Mouse (Mus musculus) MEL (cell line): ENCODE results near the gene Bri3bp.
"Not testable (repeated sequence)": the region's sequence is repeated elsewhere in the genome, so short reads cannot be mapped to it uniquely, and the experiment has no call there.

ENCODE experiments used
- CHD1 ChIP-seq: IDR thresholded peaks from 2 replicates; pipeline ENCODE4 v1.6.1; 2012; ENCODE audit warnings: low read depth, mild to moderate bottlenecking, inconsistent platforms, low read length, improper control_type of control experiment
- ELF1 ChIP-seq: IDR thresholded peaks from 2 replicates; pipeline ENCODE4 v1.6.1; 2014; ENCODE audit warnings: low read depth, mild to moderate bottlenecking, inconsistent platforms, low read length, improper control_type of control experiment, moderate library complexity
- EP300 ChIP-seq, 2 experiments: IDR thresholded peaks; 2 replicates each; pipeline ENCODE4 v1.6.1; 2011; ENCODE audit warnings: improper control_type of control experiment in 2 of 2, low read length in 2 of 2, low read depth in 1 of 2, mild to moderate bottlenecking in 1 of 2
- MAFK ChIP-seq: IDR thresholded peaks from 2 replicates; pipeline ENCODE4 v1.6.1; 2011; ENCODE audit warnings: low read depth, mild to moderate bottlenecking, low read length, improper control_type of control experiment, borderline replicate concordance
- MAZ ChIP-seq: IDR thresholded peaks from 2 replicates; pipeline ENCODE4 v1.6.1; 2012; ENCODE audit warnings: low read depth, mild to moderate bottlenecking, inconsistent platforms, low read length, improper control_type of control experiment
- POLR2A ChIP-seq, 2 experiments: IDR thresholded peaks; 2 replicates each; pipeline ENCODE4 v1.6.1; 2011 to 2012; ENCODE audit warnings: low read length in 2 of 2, mild to moderate bottlenecking in 2 of 2, control low read depth in 1 of 2, improper control_type of control experiment in 1 of 2, low read depth in 1 of 2, moderate library complexity in 1 of 2; ENCODE audit not compliant: control insufficient read depth in 1 of 2, insufficient read depth in 1 of 2, poor library complexity in 1 of 2

- TF ChIP-seq ELF1; MAZ; EP300 (IDR thresholded peaks at IDR 0.05; ENCODE audit: low read depth in 1 of 2, low read length in 2 of 2); CHD1; POLR2A (IDR thresholded peaks at IDR 0.05; ENCODE audit: control insufficient read depth in 1 of 2, insufficient read depth in 1 of 2, low read depth in 1 of 2, low read length in 2 of 2, poor library complexity in 1 of 2); MAFK: not testable (repeated sequence)
Observed at GRCm38 (mm10) chr5:125412536-125412935, 28.8 kb upstream of the Bri3bp start.
